Mouse (Mus musculus) lung, embryonic 14.5 days (tissue): Measurements from ENCODE around the gene Tardbp. TPM values are rescaled to one million over a fixed set of nuclear protein-coding genes. Genes with fewer than 3 reads are reported as not detected.

ENCODE experiments used
- ATAC-seq: fragments of 200-750 bp; cut with Nextera tagmentation; 2 replicates; pipeline ENCODE4 v1.8.0; 2017; ENCODE audit warnings: mild to moderate bottlenecking, moderate TSS enrichment, moderate library complexity; ENCODE audit not compliant: insufficient read depth
- DNase-seq: peaks from one replicate; pipeline ENCODE4 v3.0.0-alpha.2; 2015
- H3K27ac ChIP-seq: fragments of 300-500 bp; sonication (generic); 2 replicates; pipeline ENCODE4 v1.5.1; 2014; ENCODE audit warnings: low read depth, mild to moderate bottlenecking, moderate library complexity
- H3K27me3 ChIP-seq: fragments of 300-500 bp; sonication (generic); 2 replicates; pipeline ENCODE4 v1.6.1; 2014; ENCODE audit warnings: low read length, control low read depth; ENCODE audit not compliant: insufficient read depth
- H3K36me3 ChIP-seq: fragments of 300-500 bp; sonication (generic); 2 replicates; pipeline ENCODE4 v1.6.1; 2014; ENCODE audit warnings: control low read depth; ENCODE audit not compliant: insufficient read depth
- H3K4me1 ChIP-seq: fragments of 300-500 bp; sonication (generic); 2 replicates; pipeline ENCODE4 v1.6.1; 2014; ENCODE audit warnings: antibody characterized with exemption, control low read depth; ENCODE audit not compliant: insufficient read depth
- H3K4me2 ChIP-seq: fragments of 300-500 bp; sonication (generic); 2 replicates; pipeline ENCODE4 v1.6.1; 2014; ENCODE audit warnings: mild to moderate bottlenecking
- H3K4me3 ChIP-seq: fragments of 300-500 bp; sonication (generic); 2 replicates; pipeline ENCODE4 v1.5.1; 2014; ENCODE audit warnings: low read depth, low read length
- H3K9ac ChIP-seq: fragments of 300-500 bp; sonication (generic); 2 replicates; pipeline ENCODE4 v1.6.1; 2014
- H3K9me3 ChIP-seq: fragments of 300-500 bp; sonication (generic); 2 replicates; pipeline ENCODE4 v1.6.1; 2016; ENCODE audit warnings: low read depth, low read length, control low read depth
- CTCF ChIP-seq: IDR thresholded peaks from 2 replicates; pipeline ENCODE4 v1.5.1; 2016; ENCODE audit warnings: antibody characterized with exemption, low read depth
- WGBS: fragments of 180-500 bp; shearing (Covaris S2); extraction: QIAGEN DNeasy Blood & Tissue Kit; methylation state at CpG from one replicate; pipeline ENCODE4 v1.1.7; 2014; 5-methylcytosine and 5-hydroxymethylcytosine counted together
- polyA plus RNA-seq: library from polyadenylated mRNA; unstranded; fragments of >200 nt; fragmentation: Nextera tagmentation; extraction: Ambion mirVana; gene quantifications from 2 replicates; pipeline ENCODE4 v1.2.1, GENCODE M21; 2014

The Tardbp gene
- polyA plus RNA-seq, 1 experiment from 2014 or later, result 172 TPM

- TF ChIP-seq CTCF, result no peak
- 41% methylated on average over 9 of the region's 9 CpGs for WGBS
- Histone ChIP-seq H3K9ac (no peak overlapping the region), H3K4me1 (no peaks in the 10 kb centered on the region), H3K9me3 (no peaks in the 10 kb centered on the region), H3K4me2 (0 out of 2 replicates have a peak overlapping the region, but pooled peaks have one; percentile 15), H3K27me3 (no peaks in the 10 kb centered on the region), H3K36me3 (no peaks in the 10 kb centered on the region), H3K4me3 (no peak overlapping the region), H3K27ac (no peak overlapping the region)
- ATAC-seq, result no peak
- no peak for DNase-seq
These were observed 11.5 kb upstream of the Tardbp start for GRCm38 (mm10) chr4:148638302-148638701.

- WGBS, result 70% methylated on average over 2 of the region's 2 CpGs
- TF ChIP-seq CTCF, result no peak
- no peak overlapping the region for H3K4me2 ChIP-seq
- ATAC-seq (no peak), DNase-seq (no peak)
- no peak overlapping the region for H3K4me3 ChIP-seq
- no peak overlapping the region for H3K27ac ChIP-seq
- H3K36me3 ChIP-seq, result no peaks in the 10 kb centered on the region
- no peaks in the 10 kb centered on the region for H3K27me3 ChIP-seq
- H3K9ac ChIP-seq, result no peak overlapping the region
- no peaks in the 10 kb centered on the region for H3K4me1 ChIP-seq
- H3K9me3 ChIP-seq, result no peaks in the 10 kb centered on the region
These were observed 8.5 kb upstream of the Tardbp start for GRCm38 (mm10) chr4:148635309-148635708.

- no peak for TF ChIP-seq CTCF
- no peaks in the 10 kb centered on the region for H3K4me1 ChIP-seq
- ATAC-seq (no peak), DNase-seq (no peak)
- WGBS, result 67% methylated on average over 2 of the region's 2 CpGs
- no peak overlapping the region for H3K4me3 ChIP-seq
- H3K27me3 ChIP-seq, result no peaks in the 10 kb centered on the region
- no peak overlapping the region for H3K27ac ChIP-seq
- H3K9ac ChIP-seq, result no peak overlapping the region
- H3K4me2 ChIP-seq, result no peak overlapping the region
- H3K9me3 ChIP-seq, result no peaks in the 10 kb centered on the region
- H3K36me3 ChIP-seq, result no peaks in the 10 kb centered on the region
These were observed 6.7 kb upstream of the Tardbp start for GRCm38 (mm10) chr4:148633395-148634061.

GRCm38 (mm10) chr4:148632013-148632692 is 5.3 kb upstream of the Tardbp start:
- no peak overlapping the region for H3K9ac ChIP-seq
- H3K9me3 ChIP-seq, result no peaks in the 10 kb centered on the region
- ATAC-seq (no peak; the same call in 1 of the 2 replicates), DNase-seq (peak; percentile 54)
- WGBS, result 47% methylated on average over 3 of the region's 3 CpGs
- peak overlapping the region; percentile 70 for H3K27ac ChIP-seq
- no peaks in the 10 kb centered on the region for H3K36me3 ChIP-seq
- no peaks in the 10 kb centered on the region for H3K27me3 ChIP-seq
- no peak overlapping the region for H3K4me2 ChIP-seq
- H3K4me3 ChIP-seq, result no peak overlapping the region
- no peak for TF ChIP-seq CTCF
- H3K4me1 ChIP-seq, result no peaks in the 10 kb centered on the region

- Histone ChIP-seq H3K4me2 (peak overlapping the region; percentile 89), H3K4me3 (peak overlapping the region; percentile 100), H3K9ac (no peak overlapping the region), H3K9me3 (no peaks in the 10 kb centered on the region), H3K27me3 (no peaks in the 10 kb centered on the region), H3K4me1 (peaks cover 8% of the 10 kb centered on the region; the same call in 1 of the 2 replicates), H3K36me3 (peaks cover 29% of the 10 kb centered on the region), H3K27ac (no peak overlapping the region)
- no peak for TF ChIP-seq CTCF
- DNase-seq (no peak), ATAC-seq (peak; percentile 22)
- 61% methylated on average over 3 of the region's 3 CpGs for WGBS
These were observed 427 bp upstream of the Tardbp start for GRCm38 (mm10) chr4:148627246-148627645.

- Histone ChIP-seq H3K4me2 (peak overlapping the region; percentile 89), H3K27me3 (no peaks in the 10 kb centered on the region), H3K9me3 (no peaks in the 10 kb centered on the region), H3K36me3 (peaks cover 42% of the 10 kb centered on the region), H3K27ac (peak overlapping the region; percentile 97), H3K9ac (peak overlapping the region; percentile 100), H3K4me3 (peak overlapping the region; percentile 100), H3K4me1 (peaks cover 8% of the 10 kb centered on the region; the same call in 1 of the 2 replicates)
- under 1% methylated on average over 57 of the region's 57 CpGs for WGBS
- DNase-seq (peak; percentile 77), ATAC-seq (peak; percentile 64)
- no peak for TF ChIP-seq CTCF
These were observed 830 bp downstream of the Tardbp start for GRCm38 (mm10) chr4:148625756-148626622.
